In the genomic region with DNA sequence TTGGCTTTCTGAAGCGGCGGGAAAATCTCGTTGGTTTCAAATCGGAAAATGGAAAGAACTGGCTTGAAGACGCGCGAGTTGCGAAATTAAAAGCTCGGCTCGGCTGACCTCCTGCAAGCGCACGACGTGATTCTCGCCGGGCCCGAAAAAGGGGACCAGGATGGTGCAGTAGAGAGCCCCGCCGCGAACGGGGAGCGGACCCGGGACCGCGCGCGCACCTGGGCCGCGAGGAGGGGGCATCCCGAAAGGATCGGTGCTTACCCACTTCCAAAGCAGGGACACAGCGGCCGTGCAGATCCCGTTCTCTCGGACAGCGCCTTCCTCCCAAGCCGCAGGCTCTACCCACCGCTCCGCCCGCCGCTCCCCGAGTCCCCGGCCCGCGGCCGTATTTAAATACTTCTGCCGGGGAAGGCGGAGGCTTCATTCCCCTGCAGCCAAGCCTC, we compare ENCODE assay signal across 8 mouse cellular contexts. TPM values are rescaled to one million over a fixed set of nuclear protein-coding genes. Genes with fewer than 3 reads are reported as not detected.
DNase-seq lines count a peak whose midpoint lies in the region; ATAC-seq and TF ChIP-seq lines count a peak whose summit lies in the region.

No protein-coding gene starts in this region.

- H3K9ac ChIP-seq in heart, embryonic 13.5 days = peak overlapping the region; percentile 94
- H3K9ac ChIP-seq in CH12.LX (ENCODE audit: insufficient read depth, low read depth) = peak overlapping the region; percentile 77
- peak overlapping the region; percentile 85 for H3K9ac ChIP-seq in liver, embryonic 13.5 days

- no peaks in the 10 kb centered on the region for H3K27me3 ChIP-seq in heart, embryonic 13.5 days (replicated peaks)
- no peaks in the 10 kb centered on the region for H3K27me3 ChIP-seq in CH12.LX (replicated peaks)
- no peaks in the 10 kb centered on the region for H3K27me3 ChIP-seq in liver, embryonic 13.5 days

- no peak for ATAC-seq in heart, embryonic 13.5 days (ENCODE audit: extremely low read depth, insufficient number of reproducible peaks, low FRiP score, low TSS enrichment)
- no peak for ATAC-seq in liver, embryonic 13.5 days (ENCODE audit: low read depth)
- no peak for ATAC-seq in erythroid progenitor cell, adult 5-6 weeks (replicated peaks; ENCODE audit: low FRiP score, poor library complexity, severe bottlenecking)

- TF ChIP-seq EP300 in CH12.LX (IDR thresholded peaks at IDR 0.05; ENCODE audit: low read length) = no peak

- H3K9me3 ChIP-seq in heart, embryonic 13.5 days = no peaks in the 10 kb centered on the region
- H3K9me3 ChIP-seq in CH12.LX (replicated peaks; ENCODE audit: low read length) = no peaks in the 10 kb centered on the region
- no peaks in the 10 kb centered on the region for H3K9me3 ChIP-seq in liver, embryonic 13.5 days (replicated peaks)

- no peaks in the 10 kb centered on the region; the same call in 1 of the 2 replicates for H3K79me2 ChIP-seq in CH12.LX (replicated peaks; ENCODE audit: control insufficient read depth, extremely low read depth, insufficient read depth, poor library complexity, severe bottlenecking)

- no peak for TF ChIP-seq POLR2A in CH12.LX (IDR thresholded peaks at IDR 0.05; ENCODE audit: low read depth, low read length)

- WGBS in heart, embryonic 13.5 days = under 1% methylated on average over 46 of the region's 47 CpGs
- WGBS in liver, embryonic 13.5 days (ENCODE audit: insufficient replicate concordance) = under 1% methylated on average over 46 of the region's 47 CpGs

- dilution Hi-C loops in CH12.LX (cut with MboI; ENCODE audit: extremely low pct_ligation_motif_present, extremely low pct_unique_long_range_greater_than_20kb, low sequenced_read_pairs) = no loop called here

- TF ChIP-seq RAD21 in CH12.LX (IDR thresholded peaks at IDR 0.05; ENCODE audit: low read depth, low read length) = no peak

- H3K4me2 ChIP-seq in heart, embryonic 13.5 days = peak overlapping the region; percentile 80
- peak overlapping the region; percentile 41; the same call in 1 of the 2 replicates for H3K4me2 ChIP-seq in CH12.LX (ENCODE audit: insufficient read depth, low read depth, poor library complexity, severe bottlenecking)
- peak overlapping the region; percentile 91 for H3K4me2 ChIP-seq in liver, embryonic 13.5 days

- peaks cover 1% of the 10 kb centered on the region; the same call in 1 of the 2 replicates for H3K36me3 ChIP-seq in heart, embryonic 13.5 days
- peaks cover 0 to under 1% of the 10 kb centered on the region in 2 experiments for H3K36me3 ChIP-seq in CH12.LX (replicated peaks in 1 of 2; ENCODE audit: control insufficient read depth in 1 of 2, insufficient read depth in 1 of 2, low read length in 1 of 2)
- 0 out of 2 replicates have a peak, but pooled peaks cover 3% of the 10 kb centered on the region for H3K36me3 ChIP-seq in liver, embryonic 13.5 days

- peak overlapping the region; percentile 95 for H3K27ac ChIP-seq in heart, embryonic 13.5 days (replicated peaks)
- H3K27ac ChIP-seq in CH12.LX (ENCODE audit: insufficient read depth, low read depth) = no peak overlapping the region
- peak overlapping the region; percentile 67; the same call in 1 of the 2 replicates for H3K27ac ChIP-seq in liver, embryonic 13.5 days

- H3K4me3 ChIP-seq in heart, embryonic 13.5 days = peak overlapping the region; percentile 90
- peak overlapping the region; percentile 74 to 95 (median 83) for H3K4me3 ChIP-seq in CH12.LX (replicated peaks in 1 of 3; ENCODE audit: low read depth in 2 of 3, low read length in 2 of 3, poor library complexity in 1 of 3)
- peak overlapping the region; percentile 83 for H3K4me3 ChIP-seq in liver, embryonic 13.5 days (replicated peaks)

- H3K4me1 ChIP-seq in heart, embryonic 13.5 days = peaks cover 60% of the 10 kb centered on the region
- H3K4me1 ChIP-seq in CH12.LX (ENCODE audit: control insufficient read depth in 1 of 2, insufficient read depth in 2 of 2) = peaks cover 2 to 44% of the 10 kb centered on the region in 2 experiments; a peak in 3 of 4 replicates
- peaks cover 20% of the 10 kb centered on the region for H3K4me1 ChIP-seq in liver, embryonic 13.5 days (replicated peaks)

- no peak for DNase-seq in heart, adult 9 months (ENCODE audit: low spot score in 2 of 2)
- peak; percentile 48 for DNase-seq in CH12.LX (ENCODE audit: extremely low read depth)
- DNase-seq in fibroblast of lung, adult 2 months (ENCODE audit: low read depth) = peak; percentile 20
- DNase-seq in liver, embryonic 13.5 days = no peak
- DNase-seq in cerebellum, postnatal 25 days = no peak
- DNase-seq in urinary bladder, postnatal 4 days (ENCODE audit: low spot score in 2 of 2) = no peak

- in situ Hi-C loops in CH12.LX (cut with MboI; ENCODE audit: low pct_ligation_motif_present, low pct_unique_long_range_greater_than_20kb, low sequenced_read_pairs) = no loop called here

- TF ChIP-seq CTCF in CH12.LX (conservative IDR thresholded peaks at IDR 0.05 in 1 of 2, IDR thresholded peaks at IDR 0.05 in 1 of 2; ENCODE audit: low read depth in 2 of 2, low read length in 2 of 2) = no peak

TF ChIP-seq in CH12.LX, 34 proteins besides CTCF, POLR2A, EP300 and RAD21:
- TF ChIP-seq MAFK (IDR thresholded peaks at IDR 0.05; ENCODE audit: insufficient replicate concordance, low read length) (no peak), KAT2A (IDR thresholded peaks at IDR 0.05; ENCODE audit: insufficient replicate concordance, low read length) (no peak), ZKSCAN1 (IDR thresholded peaks at IDR 0.05; ENCODE audit: borderline replicate concordance, low read depth, low read length) (no peak), SIN3A (IDR thresholded peaks at IDR 0.05; ENCODE audit: low read length) (peak; percentile 52), ZNF384 (IDR thresholded peaks at IDR 0.05; ENCODE audit: low read depth, low read length) (no peak), RCOR1 (conservative IDR thresholded peaks at IDR 0.05; ENCODE audit: low read depth, low read length) (no peak), HCFC1 (IDR thresholded peaks at IDR 0.05; ENCODE audit: low read depth, low read length) (no peak), JUND (conservative IDR thresholded peaks at IDR 0.05; ENCODE audit: low read depth, low read length) (no peak)

RNA-seq across cellular contexts. Expression of a gene that starts 0.4 kb away (rescaled TPM):
- 62.6 and 64.7 TPM in 2 replicates for polyA plus RNA-seq in heart, embryonic 13.5 days (2015; fragmentation: Nextera tagmentation; extraction: Ambion mirVana)
- total RNA-seq in CH12.LX (2012; rRNA removed) (8.9 and 9.8 TPM in 2 replicates), CH12.LX (2014; rRNA removed) (40.3 and 45.7 TPM in 2 replicates)
- polyA plus RNA-seq in CH12.LX (2012; ENCODE audit: insufficient read length, low read depth) = 37.7 and 38.0 TPM in 2 replicates
- polyA plus RNA-seq in liver, embryonic 13.5 days (2015; fragmentation: Nextera tagmentation; extraction: Ambion mirVana) = 16.7 and 19.0 TPM in 2 replicates
- 11.9 and 18.0 TPM in 2 replicates for total RNA-seq in erythroid progenitor cell, adult 5-6 weeks (2015; ENCODE audit: low replicate concordance)
- 4.0 and 17.6 TPM in 2 replicates for total RNA-seq in erythroid progenitor cell, adult 5-6 weeks (2017; ENCODE audit: low replicate concordance)

RNA-seq across cellular contexts. Expression of a gene that starts 44.1 kb away (rescaled TPM):
- polyA plus RNA-seq in heart, embryonic 13.5 days (2015; fragmentation: Nextera tagmentation; extraction: Ambion mirVana) = 50.2 and 58.5 TPM in 2 replicates
- 34.6 and 38.9 TPM in 2 replicates for total RNA-seq in CH12.LX (2012; rRNA removed)
- total RNA-seq in CH12.LX (2014; rRNA removed) = 57.7 and 66.4 TPM in 2 replicates
- polyA plus RNA-seq in CH12.LX (2012; ENCODE audit: insufficient read length, low read depth) = 52.6 and 54.6 TPM in 2 replicates
- polyA plus RNA-seq in liver, embryonic 13.5 days (2015; fragmentation: Nextera tagmentation; extraction: Ambion mirVana) = 48.6 and 53.2 TPM in 2 replicates
- total RNA-seq in erythroid progenitor cell, adult 5-6 weeks (2015; ENCODE audit: low replicate concordance) = 30.6 and 33.1 TPM in 2 replicates
- 37.1 and 54.7 TPM in 2 replicates for total RNA-seq in erythroid progenitor cell, adult 5-6 weeks (2017; ENCODE audit: low replicate concordance)

RNA-seq across cellular contexts. Expression of a gene that starts 44.1 kb away (rescaled TPM):
- 607 and 662 TPM in 2 replicates for polyA plus RNA-seq in heart, embryonic 13.5 days (2015; fragmentation: Nextera tagmentation; extraction: Ambion mirVana)
- 2,286 and 2,418 TPM in 2 replicates for total RNA-seq in CH12.LX (2012; rRNA removed)
- total RNA-seq in CH12.LX (2014; rRNA removed) = 3,292 and 3,671 TPM in 2 replicates
- polyA plus RNA-seq in CH12.LX (2012; ENCODE audit: insufficient read length, low read depth) = 1,001 and 1,107 TPM in 2 replicates
- 731 and 782 TPM in 2 replicates for polyA plus RNA-seq in liver, embryonic 13.5 days (2015; fragmentation: Nextera tagmentation; extraction: Ambion mirVana)
- total RNA-seq in erythroid progenitor cell, adult 5-6 weeks (2015; ENCODE audit: low replicate concordance) = 812 and 916 TPM in 2 replicates
- total RNA-seq in erythroid progenitor cell, adult 5-6 weeks (2017; ENCODE audit: low replicate concordance) = 392 and 459 TPM in 2 replicates

RNA-seq across cellular contexts. Expression of a gene that starts 57.2 kb away (rescaled TPM):
- polyA plus RNA-seq in heart, embryonic 13.5 days (2015; fragmentation: Nextera tagmentation; extraction: Ambion mirVana) = 1.9 TPM in 1 of 2 replicates, not detected in the other
- total RNA-seq in CH12.LX (2012; rRNA removed) (not detected in 2 replicates), CH12.LX (2014; rRNA removed) (not detected in 2 replicates)
- 1.5 and 2.1 TPM in 2 replicates for polyA plus RNA-seq in CH12.LX (2012; ENCODE audit: insufficient read length, low read depth)
- 1.0 TPM in 1 of 2 replicates, not detected in the other for polyA plus RNA-seq in liver, embryonic 13.5 days (2015; fragmentation: Nextera tagmentation; extraction: Ambion mirVana)
- not detected in 2 replicates for total RNA-seq in erythroid progenitor cell, adult 5-6 weeks (2015; ENCODE audit: low replicate concordance)
- total RNA-seq in erythroid progenitor cell, adult 5-6 weeks (2017; ENCODE audit: low replicate concordance) = not detected in 2 replicates

Comparison
In these comparisons a context has a peak if more than half of its experiments do, and no peak if none do; other contexts are left out.
1. H3K4me2 ChIP-seq: peak in every context shown above with its lines; median percentile 91 in liver, embryonic 13.5 days; 80 in heart, embryonic 13.5 days; 41 in CH12.LX.
2. DNase-seq: peak in CH12.LX (single experiment) and fibroblast of lung, adult 2 months (single experiment); none in heart, adult 9 months (0 of 2), liver, embryonic 13.5 days (single experiment), cerebellum, postnatal 25 days (0 of 2) and urinary bladder, postnatal 4 days (0 of 2).
3. Peak in every context shown above with its lines, with median percentiles within 50 percentile points of each other: H3K4me3 ChIP-seq and H3K9ac ChIP-seq.